Mouse (Mus musculus) midbrain, embryonic 14.5 days (tissue): ENCODE data around the gene S100a9. TPM values are rescaled to one million over a fixed set of nuclear protein-coding genes. Genes with fewer than 3 reads are reported as not detected.

Source experiments
- ATAC-seq: fragments of 200-750 bp; cut with Nextera tagmentation; 2 replicates; pipeline ENCODE4 v1.8.0; 2017; ENCODE audit warnings: moderate number of reproducible peaks, moderate library complexity; ENCODE audit not compliant: low FRiP score, low TSS enrichment
- DNase-seq: peaks from one replicate; pipeline ENCODE4 v3.0.0-alpha.2; 2015
- H3K27ac ChIP-seq: fragments of 300-500 bp; sonication (generic); replicated peaks from 2 replicates; pipeline ENCODE4 v1.5.1; 2014; ENCODE audit warnings: mild to moderate bottlenecking, low read depth, low read length, moderate library complexity
- H3K27me3 ChIP-seq: fragments of 300-500 bp; sonication (generic); 2 replicates; pipeline ENCODE4 v1.6.1; 2014; ENCODE audit warnings: low read length, control low read depth, mixed read lengths; ENCODE audit not compliant: control insufficient read depth, insufficient read depth
- H3K36me3 ChIP-seq: fragments of 300-500 bp; sonication (generic); 2 replicates; pipeline ENCODE4 v1.6.1; 2014; ENCODE audit warnings: low read length, control low read depth; ENCODE audit not compliant: control insufficient read depth, insufficient read depth
- H3K4me1 ChIP-seq: fragments of 300-500 bp; sonication (generic); 2 replicates; pipeline ENCODE4 v1.6.1; 2014; ENCODE audit warnings: mild to moderate bottlenecking, antibody characterized with exemption, low read length, control low read depth; ENCODE audit not compliant: control insufficient read depth, insufficient read depth
- H3K4me2 ChIP-seq: fragments of 300-500 bp; sonication (generic); 2 replicates; pipeline ENCODE4 v1.6.1; 2014; ENCODE audit warnings: mild to moderate bottlenecking, low read length, moderate library complexity
- H3K4me3 ChIP-seq: fragments of 300-500 bp; sonication (generic); replicated peaks from 2 replicates; pipeline ENCODE4 v1.5.1; 2014; ENCODE audit warnings: low read depth, low read length
- H3K9ac ChIP-seq: fragments of 300-500 bp; sonication (generic); replicated peaks from 2 replicates; pipeline ENCODE4 v1.6.1; 2014; ENCODE audit warnings: mild to moderate bottlenecking, low read length, moderate library complexity
- H3K9me3 ChIP-seq: fragments of 300-500 bp; sonication (generic); 2 replicates; pipeline ENCODE4 v1.6.1; 2016; ENCODE audit warnings: low read length, control low read depth, mixed read lengths; ENCODE audit not compliant: control insufficient read depth
- WGBS: fragments of 180-500 bp; shearing (Covaris S2); extraction: QIAGEN DNeasy Blood & Tissue Kit; methylation state at CpG from one replicate; pipeline ENCODE4 v1.1.7; 2014; 5-methylcytosine and 5-hydroxymethylcytosine counted together
- polyA plus RNA-seq: library from polyadenylated mRNA; unstranded; fragments of >200 nt; fragmentation: Nextera tagmentation; extraction: Ambion mirVana; gene quantifications from 2 replicates; pipeline ENCODE4 v1.2.1, GENCODE M21; 2014

The S100a9 gene
- polyA plus RNA-seq, 1 experiment from 2014 or later, result 0.95 TPM

GRCm38 (mm10) chr3:90647291-90647690 is 48.2 kb downstream of the S100a9 start:
- H3K36me3 ChIP-seq, result no peaks in the 10 kb centered on the region
- ATAC-seq, result no peak

DNA sequence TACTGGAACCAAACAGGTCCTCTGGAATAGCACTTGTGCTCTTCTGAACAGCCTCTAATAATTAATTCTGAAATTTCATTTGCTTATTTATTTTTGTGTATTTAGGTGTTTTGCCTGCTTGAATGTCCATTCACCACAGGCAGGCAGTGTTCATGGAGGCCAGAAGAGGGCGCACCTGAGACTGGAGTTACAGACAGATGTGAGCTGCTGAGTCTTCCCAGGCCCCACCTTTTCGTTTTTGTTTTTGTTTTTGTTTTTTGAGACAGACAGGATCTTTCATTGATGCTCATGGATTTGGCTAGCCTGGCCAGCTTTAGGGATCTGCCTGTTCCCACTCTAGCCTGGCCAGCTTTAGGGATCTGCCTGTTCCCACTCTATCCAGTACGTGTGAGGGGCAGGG is 51.3 kb downstream of the S100a9 start:
- no peak overlapping the region for H3K4me2 ChIP-seq
- no peaks in the 10 kb centered on the region for H3K27me3 ChIP-seq
- DNase-seq (peak; percentile 11), ATAC-seq (no peak)
- H3K9me3 ChIP-seq, result no peaks in the 10 kb centered on the region
- no peak overlapping the region for H3K9ac ChIP-seq
- no peaks in the 10 kb centered on the region for H3K36me3 ChIP-seq
- 56% methylated on average over 3 of the region's 3 CpGs for WGBS
- H3K27ac ChIP-seq, result no peak overlapping the region
- H3K4me3 ChIP-seq, result no peak overlapping the region
- no peaks in the 10 kb centered on the region for H3K4me1 ChIP-seq

More at GRCm38 (mm10) chr3:90647291-90647690, 48.2 kb downstream of the S100a9 start:
- H3K9me3 ChIP-seq, result no peaks in the 10 kb centered on the region
- H3K27me3 ChIP-seq, result no peaks in the 10 kb centered on the region
- DNase-seq, result no peak
- H3K4me2 ChIP-seq, result no peak overlapping the region
- H3K9ac ChIP-seq, result no peak overlapping the region
- H3K4me3 ChIP-seq, result no peak overlapping the region
- no peak overlapping the region for H3K27ac ChIP-seq
- no peaks in the 10 kb centered on the region for H3K4me1 ChIP-seq
- 90% methylated on average over 1 of the region's 1 CpGs for WGBS

Other genes with a start within 250 kb of the S100a9 start
- 0.65 and 2.3 TPM in 2 replicates for gene Npr1, start 229.9 kb downstream of the S100a9 start, polyA plus RNA-seq
- gene Ilf2, start 219.6 kb downstream of the S100a9 start, polyA plus RNA-seq, result 271 and 282 TPM in 2 replicates
- 89.7 and 92.8 TPM in 2 replicates for gene Snapin, start 204.7 kb downstream of the S100a9 start, polyA plus RNA-seq
- 135 and 145 TPM in 2 replicates for gene Chtop, start 186.2 kb downstream of the S100a9 start, polyA plus RNA-seq
- 8.2 and 8.3 TPM in 2 replicates for gene S100a1, start 181.3 kb downstream of the S100a9 start, polyA plus RNA-seq
- gene S100a13, start 181.3 kb downstream of the S100a9 start, polyA plus RNA-seq, result 5.9 and 8.0 TPM in 2 replicates
- gene S100a14, start 168.9 kb downstream of the S100a9 start, polyA plus RNA-seq, result not detected in 2 replicates
- 25.3 and 32.5 TPM in 2 replicates for gene S100a16, start 158.5 kb downstream of the S100a9 start, polyA plus RNA-seq
- not detected in 2 replicates for gene S100a3, start 135.1 kb downstream of the S100a9 start, polyA plus RNA-seq
- gene S100a2, start 105.5 kb downstream of the S100a9 start, polyA plus RNA-seq, result not detected in 2 replicates
- not detected in 2 replicates for gene Gm42674, start 93.8 kb downstream of the S100a9 start, polyA plus RNA-seq
- 1.5 TPM in 1 of 2 replicates, not detected in the other for gene S100a4, start 92.0 kb downstream of the S100a9 start, polyA plus RNA-seq
- gene S100a5, start 87.2 kb downstream of the S100a9 start, polyA plus RNA-seq, result not detected in 2 replicates
- gene S100a6, start 82.8 kb downstream of the S100a9 start, polyA plus RNA-seq, result 4.6 and 32.0 TPM in 2 replicates
- gene S100a7a, start 41.7 kb downstream of the S100a9 start, polyA plus RNA-seq, result not detected in 2 replicates
- 2.2 TPM in 1 of 2 replicates, not detected in the other for gene S100a8, start 26.7 kb downstream of the S100a9 start, polyA plus RNA-seq
- gene Pglyrp4, start 31.2 kb upstream of the S100a9 start, polyA plus RNA-seq, result 0.16 TPM in 1 of 2 replicates, not detected in the other
- gene Gm5849, start 82.2 kb upstream of the S100a9 start, polyA plus RNA-seq, result not detected in 2 replicates